Mouse (Mus musculus) small intestine, adult 2 months (tissue): ENCODE data around the gene Vps35l. TPM values are rescaled to one million over a fixed set of nuclear protein-coding genes. Genes with fewer than 3 reads are reported as not detected.

Source experiments
- H3K27ac ChIP-seq: fragments of 200-500 bp; 2 replicates; pipeline ENCODE4 v1.5.1; 2012; ENCODE audit warnings: low read depth, low read length, control low read depth, inconsistent platforms; ENCODE audit not compliant: insufficient read depth
- H3K27me3 ChIP-seq: fragments of 200-500 bp; 2 replicates; pipeline ENCODE4 v1.6.1; 2012; ENCODE audit warnings: mild to moderate bottlenecking, moderate library complexity, low read length, inconsistent platforms; ENCODE audit not compliant: control insufficient read depth, insufficient read depth
- H3K36me3 ChIP-seq: fragments of 200-500 bp; 2 replicates; pipeline ENCODE4 v1.6.1; 2012; ENCODE audit warnings: mild to moderate bottlenecking, low read length, control low read depth, inconsistent platforms; ENCODE audit not compliant: control insufficient read depth, insufficient read depth
- H3K4me1 ChIP-seq: fragments of 200-500 bp; 2 replicates; pipeline ENCODE4 v1.6.1; 2012; ENCODE audit warnings: low read length, inconsistent platforms, mixed read lengths; ENCODE audit not compliant: control insufficient read depth, insufficient read depth, insufficient read length
- H3K4me3 ChIP-seq: fragments of 200-500 bp; 2 replicates; pipeline ENCODE4 v1.5.1; 2012; ENCODE audit warnings: low read depth, mild to moderate bottlenecking, control low read depth, inconsistent platforms, low read length, moderate library complexity
- CTCF ChIP-seq: fragments of 200-500 bp; IDR thresholded peaks from 2 replicates; pipeline ENCODE4 v1.5.1; 2012; ENCODE audit warnings: low read depth, mild to moderate bottlenecking, control low read depth, inconsistent platforms, low read length, moderate library complexity, mixed read lengths; ENCODE audit not compliant: insufficient replicate concordance, insufficient read length; ENCODE audit errors: extremely low read depth
- POLR2A ChIP-seq: fragments of 200-500 bp; IDR thresholded peaks from 2 replicates; pipeline ENCODE4 v1.6.1; 2012; ENCODE audit warnings: low read depth, mild to moderate bottlenecking, control low read depth, inconsistent platforms, low read length, moderate library complexity
- WGBS: fragments of 180-500 bp; shearing (Covaris S2); methylation state at CpG from one replicate; pipeline ENCODE4 v1.1.7; 2018; 5-methylcytosine and 5-hydroxymethylcytosine counted together
- polyA plus RNA-seq: library from polyadenylated mRNA; depleted of rRNA; stranded (reverse); fragments of >200 nt; gene quantifications from 2 replicates; pipeline ENCODE4 v1.2.3, GENCODE M21; 2012; rRNA removed

Gene Vps35l
- polyA plus RNA-seq, 1 experiment: 29.9 TPM

- WGBS: 81% methylated on average over 4 of the region's 4 CpGs
- no peaks in the 10 kb centered on the region for H3K27me3 ChIP-seq
- no peaks in the 10 kb centered on the region for H3K36me3 ChIP-seq
- H3K27ac ChIP-seq: no peak overlapping the region
- H3K4me3 ChIP-seq: no peak overlapping the region
- peaks cover 1% of the 10 kb centered on the region; the same call in 1 of the 2 replicates for H3K4me1 ChIP-seq
- TF ChIP-seq POLR2A (no peak), CTCF (no peak)
Observed at GRCm38 (mm10) chr7:118883957-118884356, 143.9 kb downstream of the Vps35l start.

GRCm38 (mm10) chr7:118884969-118885368 is 144.9 kb downstream of the Vps35l start:
- no peaks in the 10 kb centered on the region for H3K27me3 ChIP-seq
- 89% methylated on average over 4 of the region's 4 CpGs for WGBS
- no peak overlapping the region for H3K27ac ChIP-seq
- H3K4me3 ChIP-seq: no peak overlapping the region
- no peak for TF ChIP-seq CTCF
- no peak for TF ChIP-seq POLR2A
- peaks cover 3% of the 10 kb centered on the region; the same call in 1 of the 2 replicates for H3K4me1 ChIP-seq
- H3K36me3 ChIP-seq: no peaks in the 10 kb centered on the region

DNA sequence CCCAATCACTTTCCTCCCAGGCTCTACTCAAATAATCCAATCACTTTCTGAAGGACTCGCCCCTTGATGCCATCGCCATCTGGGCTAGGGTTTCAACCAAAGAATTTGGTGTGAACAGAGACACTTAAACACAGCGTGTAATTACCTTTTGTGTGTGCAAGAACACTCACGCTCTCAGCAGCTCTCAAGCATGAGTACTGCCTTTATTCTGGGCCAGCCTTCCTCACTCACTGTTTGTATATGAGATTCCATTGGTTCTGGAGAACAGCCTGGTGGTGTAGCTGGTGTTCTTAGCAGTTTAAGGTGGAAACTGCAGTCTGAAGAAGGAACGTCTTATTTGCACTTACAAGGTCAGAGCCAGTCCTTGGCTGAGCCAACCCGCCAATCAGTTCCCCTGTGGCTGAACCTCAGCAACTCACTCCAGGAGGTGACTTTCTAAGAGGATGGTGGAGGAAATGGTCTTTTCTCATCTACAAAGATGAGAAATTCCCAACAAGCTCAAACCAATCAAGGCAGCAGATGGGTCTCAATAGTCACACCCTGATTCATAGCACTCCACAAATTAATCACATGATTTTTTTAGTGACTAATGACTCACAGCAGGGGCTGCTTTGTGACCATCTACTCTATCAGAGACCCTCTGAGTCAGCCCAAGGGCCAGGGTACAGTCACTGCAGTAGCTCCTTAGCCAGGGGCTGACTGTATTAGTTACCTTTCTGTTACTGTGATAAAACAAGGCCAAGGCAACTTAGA is 147.5 kb downstream of the Vps35l start:
- TF ChIP-seq POLR2A (no peak), CTCF (no peak)
- Histone ChIP-seq H3K36me3 (no peaks in the 10 kb centered on the region), H3K27ac (no peak overlapping the region), H3K4me1 (peaks cover 3% of the 10 kb centered on the region; the same call in 1 of the 2 replicates), H3K27me3 (no peaks in the 10 kb centered on the region), H3K4me3 (no peak overlapping the region)
- 79% methylated on average over 6 of the region's 6 CpGs for WGBS

DNA sequence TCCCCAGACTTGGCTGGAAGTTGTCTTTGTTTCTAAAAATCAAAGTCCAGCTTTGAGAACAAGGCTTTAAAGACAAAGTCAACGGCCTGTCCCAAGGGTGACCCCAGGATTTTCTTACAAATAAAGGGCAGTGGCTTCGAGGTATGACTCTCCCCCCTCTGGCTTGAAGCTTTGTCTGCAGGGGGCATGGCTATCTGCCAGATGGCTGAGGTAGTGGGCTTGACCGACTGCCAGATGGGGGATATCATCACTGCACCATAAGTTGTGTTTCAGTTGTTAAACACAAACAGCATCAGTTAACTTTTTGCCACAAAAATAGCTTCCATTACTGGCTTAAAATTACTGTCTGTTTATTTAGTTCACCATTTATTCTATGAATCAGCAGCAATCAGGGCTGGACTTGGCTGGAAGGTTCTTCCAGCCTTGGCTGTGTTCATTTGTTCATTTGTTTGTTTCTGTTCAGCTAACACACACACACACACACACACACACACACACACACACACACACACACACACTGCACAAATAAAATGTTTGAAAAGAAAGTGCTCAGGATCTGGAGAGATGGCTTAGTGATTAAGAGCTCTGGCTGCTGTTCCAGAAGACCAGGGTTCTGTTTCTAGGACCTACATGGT is 149.1 kb downstream of the Vps35l start:
- Histone ChIP-seq H3K27ac (no peak overlapping the region), H3K4me1 (peaks cover 3% of the 10 kb centered on the region; the same call in 1 of the 2 replicates)
- no peak for TF ChIP-seq POLR2A
- TF ChIP-seq CTCF: no peak

More for the DNA sequence above, 149.1 kb downstream of the Vps35l start:
- H3K4me3 ChIP-seq: no peak overlapping the region
- H3K27me3 ChIP-seq: no peaks in the 10 kb centered on the region
- H3K36me3 ChIP-seq: no peaks in the 10 kb centered on the region
- 13% methylated on average over 3 of the region's 3 CpGs for whole genome bisulfite sequencing

Other genes starting within 250 kb of the Vps35l start
- gene Itpripl2, start 248.3 kb upstream of the Vps35l start, polyA plus RNA-seq: 12.4 and 31.6 TPM in 2 replicates
- 26.8 and 45.1 TPM in 2 replicates for gene Coq7, start 206.9 kb upstream of the Vps35l start, polyA plus RNA-seq
- 2.1 and 4.9 TPM in 2 replicates for gene Tmc7, start 155.5 kb upstream of the Vps35l start, polyA plus RNA-seq
- gene Tmc5, start 142.9 kb upstream of the Vps35l start, polyA plus RNA-seq: 19.6 and 26.4 TPM in 2 replicates
- gene Gde1, start 34.4 kb upstream of the Vps35l start, polyA plus RNA-seq: 535 and 645 TPM in 2 replicates
- 0.41 and 0.51 TPM in 2 replicates for gene Ccp110, start 27.7 kb upstream of the Vps35l start, polyA plus RNA-seq
- gene Iqck, start 115.5 kb downstream of the Vps35l start, polyA plus RNA-seq: 0.15 and 0.48 TPM in 2 replicates
- 1.3 and 1.9 TPM in 2 replicates for gene Knop1, start 116.0 kb downstream of the Vps35l start, polyA plus RNA-seq